ENCODE assay signal across 12 mouse cellular contexts in the genomic region with DNA sequence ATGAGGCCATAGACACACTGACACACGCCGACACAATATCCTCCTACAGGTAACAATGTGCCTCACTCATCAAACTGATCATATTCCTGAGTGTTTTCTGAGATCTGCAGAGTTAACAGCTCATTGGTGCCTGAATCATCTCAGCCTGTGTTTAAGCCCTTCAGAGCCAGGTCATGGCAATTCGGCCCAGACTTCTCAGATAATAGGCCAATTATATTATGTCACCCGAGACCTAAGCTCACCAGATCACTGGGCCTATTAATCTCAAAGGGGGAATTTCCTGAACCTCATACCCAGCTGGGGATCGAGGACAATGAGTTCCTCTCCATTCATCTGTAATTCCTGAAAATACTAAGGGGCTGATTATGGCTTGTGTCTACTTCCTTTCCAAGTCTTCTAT.
"Had no signal": no experiment of that assay in that cellular context is flagged by ENCODE, and none has a peak within 500 bp of the region (broad histone marks: within the 10 kb centered on the region; RNA-seq: fewer than 3 reads in every experiment).

No protein-coding gene starts in this region.

- DNase-seq: gastrocnemius, adult 2 months; gastrocnemius, postnatal 10 days; gastrocnemius, postnatal 25 days; heart, adult 18-20 months; heart, postnatal 10 days; heart, postnatal 4 days; kidney, adult 18-20 months; kidney, adult 8-10 months; kidney, postnatal 10 days; kidney, postnatal 25 days; kidney, postnatal 4 days; left cerebral cortex, postnatal 4 days had no signal
